Mouse (Mus musculus): ENCODE measurements around the gene Acot2. TPM values are rescaled to one million over a fixed set of nuclear protein-coding genes. Genes with fewer than 3 reads are reported as not detected.
"Not testable (repeated sequence)": the region's sequence is repeated elsewhere in the genome, so short reads cannot be mapped to it uniquely, and the experiment has no call there.

Gene Acot2
- 14.9 and 16.0 TPM in 2 replicates for polyA plus RNA-seq (2016; fragmentation: Nextera tagmentation; extraction: Ambion mirVana)

- H3K27ac ChIP-seq = peak within 1 kb of the TSS; percentile 92
- peaks cover 5% of the 10 kb centered on the region for H3K9me3 ChIP-seq
- peaks cover 15% of the 10 kb centered on the region for H3K4me1 ChIP-seq
- H3K36me3 ChIP-seq (replicated peaks) = peaks cover 6% of the 10 kb centered on the region
- H3K4me3 ChIP-seq = peak within 1 kb of the TSS; percentile 65
- DNase-seq (ENCODE audit: extremely low spot score, low spot score) = peak; percentile 81
- no peaks in the 10 kb centered on the region for H3K27me3 ChIP-seq (ENCODE audit: poor library complexity, severe bottlenecking)
- under 1% methylated on average over 80 of the region's 80 CpGs for WGBS
These were observed at the start of gene Acot2 for GRCm38 (mm10) chr12:83987583-83988441. Acot2 (plus strand) TSS chr12:83987861.

- H3K9me3 ChIP-seq; DNase-seq (ENCODE audit: extremely low spot score, low spot score); H3K27me3 ChIP-seq (ENCODE audit: poor library complexity, severe bottlenecking); H3K36me3 ChIP-seq (replicated peaks); H3K27ac ChIP-seq; H3K4me3 ChIP-seq; H3K4me1 ChIP-seq: not testable (repeated sequence)
- 38% methylated on average over 1 of the region's 1 CpGs for WGBS
These were observed 49.1 kb upstream of the Acot2 start for GRCm38 (mm10) chr12:83938592-83938991.

GRCm38 (mm10) chr12:83939332-83939731, 48.3 kb upstream of the Acot2 start:
- H3K4me1 ChIP-seq = peaks cover 9% of the 10 kb centered on the region
- no peaks in the 10 kb centered on the region for H3K27me3 ChIP-seq (ENCODE audit: poor library complexity, severe bottlenecking)
- H3K36me3 ChIP-seq (replicated peaks) = no peaks in the 10 kb centered on the region
- no peak overlapping the region for H3K4me3 ChIP-seq
- H3K27ac ChIP-seq = no peak overlapping the region
- 76% methylated on average over 2 of the region's 2 CpGs for WGBS
- no peaks in the 10 kb centered on the region for H3K9me3 ChIP-seq
- no peak for DNase-seq (ENCODE audit: extremely low spot score, low spot score)

GRCm38 (mm10) chr12:83940031-83940430, 47.6 kb upstream of the Acot2 start:
- Histone ChIP-seq H3K27ac (no peak overlapping the region), H3K4me1 (peaks cover 9% of the 10 kb centered on the region), H3K9me3 (no peaks in the 10 kb centered on the region), H3K27me3 (ENCODE audit: poor library complexity, severe bottlenecking) (no peaks in the 10 kb centered on the region), H3K36me3 (replicated peaks) (no peaks in the 10 kb centered on the region), H3K4me3 (no peak overlapping the region)
- no peak for DNase-seq (ENCODE audit: extremely low spot score, low spot score)
- WGBS = 59% methylated on average over 4 of the region's 4 CpGs

GRCm38 (mm10) chr12:83941938-83942337, 45.7 kb upstream of the Acot2 start:
- no peak for DNase-seq (ENCODE audit: extremely low spot score, low spot score)
- 84% methylated on average over 3 of the region's 3 CpGs for WGBS
- Histone ChIP-seq H3K36me3 (replicated peaks) (no peaks in the 10 kb centered on the region), H3K27me3 (ENCODE audit: poor library complexity, severe bottlenecking) (no peaks in the 10 kb centered on the region), H3K4me1 (peaks cover 9% of the 10 kb centered on the region), H3K9me3 (no peaks in the 10 kb centered on the region), H3K4me3 (no peak overlapping the region), H3K27ac (no peak overlapping the region)

- no peak overlapping the region for H3K4me3 ChIP-seq
- no peaks in the 10 kb centered on the region for H3K27me3 ChIP-seq (ENCODE audit: poor library complexity, severe bottlenecking)
- WGBS = 89% methylated on average over 8 of the region's 8 CpGs
- 0 out of 2 replicates have a peak, but pooled peaks cover 4% of the 10 kb centered on the region for H3K9me3 ChIP-seq
- no peak for DNase-seq (ENCODE audit: extremely low spot score, low spot score)
- peaks cover 7% of the 10 kb centered on the region for H3K36me3 ChIP-seq (replicated peaks)
- H3K27ac ChIP-seq = no peak overlapping the region
- H3K4me1 ChIP-seq = peaks cover 23% of the 10 kb centered on the region
These were observed 40.3 kb upstream of the Acot2 start for GRCm38 (mm10) chr12:83947260-83947811.

- peaks cover 37% of the 10 kb centered on the region for H3K4me1 ChIP-seq
- no peak overlapping the region for H3K4me3 ChIP-seq
- H3K27me3 ChIP-seq (ENCODE audit: poor library complexity, severe bottlenecking) = no peaks in the 10 kb centered on the region
- H3K9me3 ChIP-seq = 0 out of 2 replicates have a peak, but pooled peaks cover 4% of the 10 kb centered on the region
- DNase-seq (ENCODE audit: extremely low spot score, low spot score) = no peak
- H3K36me3 ChIP-seq (replicated peaks) = peaks cover 25% of the 10 kb centered on the region
- WGBS = 76% methylated on average over 4 of the region's 4 CpGs
- no peak overlapping the region for H3K27ac ChIP-seq
These were observed 38.6 kb upstream of the Acot2 start for GRCm38 (mm10) chr12:83949043-83949442.

- Histone ChIP-seq H3K4me1 (peaks cover 37% of the 10 kb centered on the region), H3K27me3 (ENCODE audit: poor library complexity, severe bottlenecking) (no peaks in the 10 kb centered on the region), H3K4me3 (peak overlapping the region; percentile 82), H3K36me3 (replicated peaks) (peaks cover 31% of the 10 kb centered on the region), H3K9me3 (0 out of 2 replicates have a peak, but pooled peaks cover 4% of the 10 kb centered on the region), H3K27ac (peak overlapping the region; percentile 95)
- no peak for DNase-seq (ENCODE audit: extremely low spot score, low spot score)
- 31% methylated on average over 11 of the region's 11 CpGs for WGBS
These were observed 37.7 kb upstream of the Acot2 start for GRCm38 (mm10) chr12:83949776-83950492.

- Histone ChIP-seq H3K9me3 (0 out of 2 replicates have a peak, but pooled peaks cover 4% of the 10 kb centered on the region), H3K4me1 (peaks cover 37% of the 10 kb centered on the region), H3K36me3 (replicated peaks) (peaks cover 36% of the 10 kb centered on the region), H3K27me3 (ENCODE audit: poor library complexity, severe bottlenecking) (no peaks in the 10 kb centered on the region), H3K27ac (peak within 1 kb of the TSS; percentile 95), H3K4me3 (peak within 1 kb of the TSS; percentile 82)
- peak; percentile 84 for DNase-seq (ENCODE audit: extremely low spot score, low spot score)
- under 1% methylated on average over 35 of the region's 37 CpGs for WGBS
These were observed 37.2 kb upstream of the Acot2 start, which contains the start of gene Riox1 for GRCm38 (mm10) chr12:83950493-83950839. Riox1 (plus strand) TSS chr12:83950608.

GRCm38 (mm10) chr12:83950840-83951701, 36.6 kb upstream of the Acot2 start:
- no peaks in the 10 kb centered on the region for H3K27me3 ChIP-seq (ENCODE audit: poor library complexity, severe bottlenecking)
- H3K36me3 ChIP-seq (replicated peaks) = peaks cover 42% of the 10 kb centered on the region
- under 1% methylated on average over 116 of the region's 116 CpGs for WGBS
- peak; percentile 63 for DNase-seq (ENCODE audit: extremely low spot score, low spot score)
- peak overlapping the region; percentile 82 for H3K4me3 ChIP-seq
- 0 out of 2 replicates have a peak, but pooled peaks cover 4% of the 10 kb centered on the region for H3K9me3 ChIP-seq
- H3K4me1 ChIP-seq = peaks cover 37% of the 10 kb centered on the region
- peak overlapping the region; percentile 95 for H3K27ac ChIP-seq

GRCm38 (mm10) chr12:83951711-83952575, 35.7 kb upstream of the Acot2 start:
- Histone ChIP-seq H3K9me3 (0 out of 2 replicates have a peak, but pooled peaks cover 4% of the 10 kb centered on the region), H3K27ac (peak overlapping the region; percentile 95), H3K4me3 (peak overlapping the region; percentile 82), H3K27me3 (ENCODE audit: poor library complexity, severe bottlenecking) (no peaks in the 10 kb centered on the region), H3K36me3 (replicated peaks) (peaks cover 51% of the 10 kb centered on the region), H3K4me1 (peaks cover 37% of the 10 kb centered on the region)
- DNase-seq (ENCODE audit: extremely low spot score, low spot score) = no peak
- WGBS = 73% methylated on average over 32 of the region's 32 CpGs
